Mouse (Mus musculus): Measurements from ENCODE around the gene Fam207a. TPM values are rescaled to one million over a fixed set of nuclear protein-coding genes. Genes with fewer than 3 reads are reported as not detected.

Fam207a gene
- polyA plus RNA-seq, 1 experiment from 2014 or later: 38.0 TPM

GRCm38 (mm10) chr10:77544916-77545315, 29.3 kb upstream of the Fam207a start:
- Histone ChIP-seq H3K4me2 (no peak overlapping the region), H3K9ac (no peak overlapping the region), H3K9me3 (no peaks in the 10 kb centered on the region), H3K27me3 (no peaks in the 10 kb centered on the region), H3K4me3 (no peak overlapping the region), H3K4me1 (no peaks in the 10 kb centered on the region), H3K36me3 (no peaks in the 10 kb centered on the region), H3K27ac (no peak overlapping the region)
- 75% methylated on average over 5 of the region's 5 CpGs for WGBS
- ATAC-seq (ENCODE audit: borderline replicate concordance, extremely low read depth, low FRiP score, low TSS enrichment): no peak

- H3K4me2 ChIP-seq: no peak overlapping the region
- 40% methylated on average over 7 of the region's 7 CpGs for WGBS
Observed at GRCm38 (mm10) chr10:77543226-77543625, 27.6 kb upstream of the Fam207a start.

GRCm38 (mm10) chr10:77541864-77542666, 26.5 kb upstream of the Fam207a start:
- Histone ChIP-seq H3K27ac (no peak overlapping the region), H3K36me3 (no peaks in the 10 kb centered on the region), H3K9ac (no peak overlapping the region), H3K4me3 (no peak overlapping the region), H3K4me2 (no peak overlapping the region), H3K27me3 (no peaks in the 10 kb centered on the region), H3K9me3 (no peaks in the 10 kb centered on the region), H3K4me1 (no peaks in the 10 kb centered on the region)
- WGBS: 67% methylated on average over 10 of the region's 10 CpGs
- ATAC-seq (ENCODE audit: borderline replicate concordance, extremely low read depth, low FRiP score, low TSS enrichment): no peak

More at GRCm38 (mm10) chr10:77543226-77543625, 27.6 kb upstream of the Fam207a start:
- no peak for ATAC-seq (ENCODE audit: borderline replicate concordance, extremely low read depth, low FRiP score, low TSS enrichment)
- Histone ChIP-seq H3K27me3 (no peaks in the 10 kb centered on the region), H3K4me1 (no peaks in the 10 kb centered on the region), H3K9ac (no peak overlapping the region), H3K9me3 (no peaks in the 10 kb centered on the region), H3K27ac (no peak overlapping the region), H3K4me3 (no peak overlapping the region), H3K36me3 (no peaks in the 10 kb centered on the region)

GRCm38 (mm10) chr10:77540576-77541102, 25.1 kb upstream of the Fam207a start:
- no peaks in the 10 kb centered on the region for H3K36me3 ChIP-seq
- 72% methylated on average over 4 of the region's 4 CpGs for WGBS
- H3K27ac ChIP-seq: no peak overlapping the region
- no peak overlapping the region for H3K4me3 ChIP-seq
- H3K9ac ChIP-seq: no peak overlapping the region
- H3K9me3 ChIP-seq: no peaks in the 10 kb centered on the region
- no peak overlapping the region for H3K4me2 ChIP-seq
- H3K27me3 ChIP-seq: no peaks in the 10 kb centered on the region
- no peaks in the 10 kb centered on the region for H3K4me1 ChIP-seq
- ATAC-seq (ENCODE audit: borderline replicate concordance, extremely low read depth, low FRiP score, low TSS enrichment): no peak

GRCm38 (mm10) chr10:77539320-77539945, 23.8 kb upstream of the Fam207a start:
- H3K4me3 ChIP-seq: no peak overlapping the region
- WGBS: 77% methylated on average over 7 of the region's 7 CpGs
- no peak overlapping the region for H3K4me2 ChIP-seq
- no peaks in the 10 kb centered on the region for H3K4me1 ChIP-seq
- no peak overlapping the region for H3K9ac ChIP-seq
- no peak overlapping the region for H3K27ac ChIP-seq
- no peaks in the 10 kb centered on the region for H3K27me3 ChIP-seq
- H3K9me3 ChIP-seq: no peaks in the 10 kb centered on the region
- H3K36me3 ChIP-seq: no peaks in the 10 kb centered on the region
- ATAC-seq (ENCODE audit: borderline replicate concordance, extremely low read depth, low FRiP score, low TSS enrichment): no peak

GRCm38 (mm10) chr10:77537215-77538209, 21.9 kb upstream of the Fam207a start:
- H3K27me3 ChIP-seq: no peaks in the 10 kb centered on the region
- H3K36me3 ChIP-seq: no peaks in the 10 kb centered on the region
- ATAC-seq (ENCODE audit: borderline replicate concordance, extremely low read depth, low FRiP score, low TSS enrichment): no peak
- no peaks in the 10 kb centered on the region for H3K9me3 ChIP-seq
- H3K27ac ChIP-seq: no peak overlapping the region
- 72% methylated on average over 11 of the region's 11 CpGs for WGBS
- no peak overlapping the region for H3K4me3 ChIP-seq
- H3K9ac ChIP-seq: no peak overlapping the region
- H3K4me1 ChIP-seq: no peaks in the 10 kb centered on the region
- H3K4me2 ChIP-seq: no peak overlapping the region

- H3K4me1 ChIP-seq: no peaks in the 10 kb centered on the region
- WGBS: 60% methylated on average over 8 of the region's 8 CpGs
- H3K9me3 ChIP-seq: no peaks in the 10 kb centered on the region
- H3K27me3 ChIP-seq: no peaks in the 10 kb centered on the region
- H3K4me2 ChIP-seq: no peak overlapping the region
- ATAC-seq (ENCODE audit: borderline replicate concordance, extremely low read depth, low FRiP score, low TSS enrichment): no peak
- H3K27ac ChIP-seq: no peak overlapping the region
- H3K36me3 ChIP-seq: no peaks in the 10 kb centered on the region
- H3K4me3 ChIP-seq: no peak overlapping the region
- no peak overlapping the region for H3K9ac ChIP-seq
Observed at GRCm38 (mm10) chr10:77536727-77537126, 21.1 kb upstream of the Fam207a start.

GRCm38 (mm10) chr10:77532020-77532413, 16.4 kb upstream of the Fam207a start:
- Histone ChIP-seq H3K4me2 (no peak overlapping the region), H3K36me3 (no peaks in the 10 kb centered on the region), H3K27ac (no peak overlapping the region), H3K9ac (no peak overlapping the region), H3K27me3 (no peaks in the 10 kb centered on the region), H3K9me3 (no peaks in the 10 kb centered on the region), H3K4me3 (no peak overlapping the region), H3K4me1 (no peaks in the 10 kb centered on the region)
- ATAC-seq (ENCODE audit: borderline replicate concordance, extremely low read depth, low FRiP score, low TSS enrichment): no peak
- WGBS: 74% methylated on average over 1 of the region's 1 CpGs

- no peaks in the 10 kb centered on the region for H3K36me3 ChIP-seq
- no peak overlapping the region for H3K9ac ChIP-seq
- no peak overlapping the region for H3K27ac ChIP-seq
- H3K27me3 ChIP-seq: no peaks in the 10 kb centered on the region
- ATAC-seq (ENCODE audit: borderline replicate concordance, extremely low read depth, low FRiP score, low TSS enrichment): no peak
- 62% methylated on average over 6 of the region's 6 CpGs for WGBS
- no peaks in the 10 kb centered on the region for H3K4me1 ChIP-seq
- H3K4me2 ChIP-seq: no peak overlapping the region
- no peak overlapping the region for H3K4me3 ChIP-seq
- no peaks in the 10 kb centered on the region for H3K9me3 ChIP-seq
Observed at GRCm38 (mm10) chr10:77531026-77532019, 15.7 kb upstream of the Fam207a start.

- 59% methylated on average over 9 of the region's 9 CpGs for WGBS
Observed at GRCm38 (mm10) chr10:77530140-77530539, 14.6 kb upstream of the Fam207a start, which contains the start of gene Itgb2. TSS of gene Itgb2 (plus strand) at chr10:77530252.

More at GRCm38 (mm10) chr10:77530140-77530539, 14.6 kb upstream of the Fam207a start, which contains the start of gene Itgb2:
- no peak within 1 kb of the TSS for H3K9ac ChIP-seq
- no peak for ATAC-seq (ENCODE audit: borderline replicate concordance, extremely low read depth, low FRiP score, low TSS enrichment)
- no peak within 1 kb of the TSS for H3K4me3 ChIP-seq
- no peaks in the 10 kb centered on the region for H3K27me3 ChIP-seq
- no peaks in the 10 kb centered on the region for H3K9me3 ChIP-seq
- H3K4me2 ChIP-seq: no peak within 1 kb of the TSS
- H3K27ac ChIP-seq: no peak within 1 kb of the TSS
- no peaks in the 10 kb centered on the region for H3K4me1 ChIP-seq
- H3K36me3 ChIP-seq: no peaks in the 10 kb centered on the region

Data from lung, embryonic 15.5 days (tissue).